Comparison of ENCODE assay signal across 16 mouse cellular contexts in the genomic region with DNA sequence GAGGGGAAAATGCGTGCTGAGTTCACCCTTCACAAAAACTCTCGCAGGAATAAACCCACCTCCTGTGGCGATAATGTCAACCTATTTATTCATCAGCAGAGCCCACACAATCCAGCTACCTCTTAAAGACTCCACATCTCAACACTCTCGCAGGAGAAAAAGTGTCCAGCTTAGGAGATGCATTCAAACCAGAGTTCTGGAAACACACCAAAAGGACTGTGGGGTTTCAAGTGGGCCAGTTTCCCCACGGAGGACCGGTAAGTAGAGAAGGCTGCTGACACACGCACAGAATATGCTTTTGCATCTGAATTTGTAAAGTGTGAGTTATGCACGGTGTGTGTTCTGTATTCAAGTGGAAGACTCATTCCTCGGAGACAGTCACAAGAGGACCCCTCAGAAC.
A peak's percentile ranks its signal among the peaks of the same experiment; 100 is the strongest.
DNase-seq lines count a peak whose midpoint lies in the region; ATAC-seq and TF ChIP-seq lines count a peak whose summit lies in the region.
"Had no signal": no experiment of that assay in that cellular context is flagged by ENCODE, and none has a peak within 500 bp of the region (broad histone marks: within the 10 kb centered on the region; RNA-seq: fewer than 3 reads in every experiment).

No protein-coding gene starts in this region.

- H3K27me3 ChIP-seq in lung, postnatal 0 days (replicated peaks; ENCODE audit: insufficient read depth, low read length) = no peaks in the 10 kb centered on the region
- no peaks in the 10 kb centered on the region for H3K27me3 ChIP-seq in neural tube, embryonic 13.5 days
- no peaks in the 10 kb centered on the region for H3K27me3 ChIP-seq in midbrain, embryonic 16.5 days (ENCODE audit: control insufficient read depth, insufficient read depth, low read depth, low read length)
- H3K27me3 ChIP-seq: heart, embryonic 12.5 days; hindbrain, embryonic 15.5 days had no signal

- H3K4me3 ChIP-seq in lung, postnatal 0 days (ENCODE audit: low read depth, low read length) = no peak overlapping the region
- no peak overlapping the region for H3K4me3 ChIP-seq in lung, adult 2 months (replicated peaks; ENCODE audit: extremely low read depth, low read depth, low read length)
- no peak overlapping the region for H3K4me3 ChIP-seq in neural tube, embryonic 13.5 days
- no peak overlapping the region for H3K4me3 ChIP-seq in midbrain, embryonic 16.5 days (ENCODE audit: low read depth, low read length)
- H3K4me3 ChIP-seq: embryonic facial prominence, embryonic 10.5 days; heart, embryonic 12.5 days; hindbrain, embryonic 15.5 days had no signal

- no peak for TF ChIP-seq EP300 in lung, postnatal 0 days (IDR thresholded peaks at IDR 0.05)

- H3K4me1 ChIP-seq in lung, postnatal 0 days (ENCODE audit: insufficient read depth, low read depth, low read length) = no peaks in the 10 kb centered on the region
- H3K4me1 ChIP-seq in lung, adult 2 months (ENCODE audit: control insufficient read depth, insufficient read depth, low read length) = no peaks in the 10 kb centered on the region
- H3K4me1 ChIP-seq in neural tube, embryonic 13.5 days (replicated peaks) = peaks cover 12% of the 10 kb centered on the region
- 0 out of 2 replicates have a peak, but pooled peaks cover 4% of the 10 kb centered on the region for H3K4me1 ChIP-seq in midbrain, embryonic 16.5 days (ENCODE audit: control insufficient read depth, insufficient read depth, low read length)
- H3K4me1 ChIP-seq: embryonic facial prominence, embryonic 10.5 days; heart, embryonic 12.5 days; hindbrain, embryonic 15.5 days had no signal

- no peak for TF ChIP-seq CTCF in lung, postnatal 0 days (IDR thresholded peaks at IDR 0.05)
- TF ChIP-seq CTCF in lung, adult 2 months (IDR thresholded peaks at IDR 0.05; ENCODE audit: insufficient read depth, low read length) = no peak

- TF ChIP-seq POLR2A in lung, adult 2 months (IDR thresholded peaks at IDR 0.05; ENCODE audit: borderline replicate concordance, extremely low read depth, low read depth, low read length) = no peak

- peak; percentile 17; the same call in 1 of the 2 replicates for ATAC-seq in lung, postnatal 0 days
- ATAC-seq in neural tube, embryonic 13.5 days (ENCODE audit: low read depth) = no peak
- no peak for ATAC-seq in midbrain, embryonic 16.5 days
- ATAC-seq: forebrain, embryonic 16.5 days had no signal

- no peaks in the 10 kb centered on the region for H3K36me3 ChIP-seq in lung, postnatal 0 days (ENCODE audit: insufficient read depth, low read length)
- no peaks in the 10 kb centered on the region for H3K36me3 ChIP-seq in neural tube, embryonic 13.5 days
- no peaks in the 10 kb centered on the region for H3K36me3 ChIP-seq in midbrain, embryonic 16.5 days (ENCODE audit: control insufficient read depth, insufficient read depth, low read length)
- H3K36me3 ChIP-seq: embryonic facial prominence, embryonic 10.5 days; heart, embryonic 12.5 days; hindbrain, embryonic 15.5 days had no signal

- no peak overlapping the region for H3K9ac ChIP-seq in lung, postnatal 0 days (replicated peaks; ENCODE audit: low read depth)
- H3K9ac ChIP-seq in neural tube, embryonic 13.5 days = no peak overlapping the region
- H3K9ac ChIP-seq in midbrain, embryonic 16.5 days (ENCODE audit: low read depth, low read length) = no peak overlapping the region
- H3K9ac ChIP-seq: heart, embryonic 12.5 days; hindbrain, embryonic 15.5 days had no signal

- DNase-seq in lung, postnatal 0 days (ENCODE audit: low spot score) = peak; percentile 13
- no peak for DNase-seq in lung, adult 2 months
- no peak for DNase-seq in neural tube, embryonic 10.5 days (ENCODE audit: extremely low spot score, low spot score)
- DNase-seq in thymus, adult 18-20 months = no peak
- DNase-seq: adrenal gland, adult 2 months; adrenal gland, postnatal 25 days; cerebellum, adult 11 months; cerebellum, adult 9-10 months; gastrocnemius, postnatal 14 days; heart, postnatal 36 days had no signal

- H3K4me2 ChIP-seq in lung, postnatal 0 days (replicated peaks; ENCODE audit: low read depth, low read length) = no peak overlapping the region
- H3K4me2 ChIP-seq in neural tube, embryonic 13.5 days = no peak overlapping the region
- no peak overlapping the region for H3K4me2 ChIP-seq in midbrain, embryonic 16.5 days (ENCODE audit: low read length)
- H3K4me2 ChIP-seq: heart, embryonic 12.5 days; hindbrain, embryonic 15.5 days had no signal

- WGBS in lung, postnatal 0 days = 64% methylated on average over 9 of the region's 9 CpGs
- WGBS in lung, adult 2 months = 70% methylated on average over 9 of the region's 9 CpGs
- WGBS in neural tube, embryonic 13.5 days = 61% methylated on average over 9 of the region's 9 CpGs
- WGBS in midbrain, embryonic 16.5 days = 61% methylated on average over 9 of the region's 9 CpGs

- H3K9me3 ChIP-seq in lung, postnatal 0 days (ENCODE audit: low read length) = no peaks in the 10 kb centered on the region
- 0 out of 2 replicates have a peak, but pooled peaks cover 5% of the 10 kb centered on the region for H3K9me3 ChIP-seq in neural tube, embryonic 13.5 days
- no peaks in the 10 kb centered on the region for H3K9me3 ChIP-seq in midbrain, embryonic 16.5 days (replicated peaks; ENCODE audit: control insufficient read depth, low read length, poor library complexity, severe bottlenecking)
- H3K9me3 ChIP-seq: hindbrain, embryonic 15.5 days had no signal

- H3K27ac ChIP-seq in lung, postnatal 0 days (ENCODE audit: low read length) = no peak overlapping the region
- 0 out of 2 replicates have a peak overlapping the region, but pooled peaks have one; percentile 49 for H3K27ac ChIP-seq in neural tube, embryonic 13.5 days (replicated peaks)
- H3K27ac ChIP-seq in midbrain, embryonic 16.5 days (ENCODE audit: low read length) = peak overlapping the region; percentile 58; the same call in 1 of the 2 replicates
- H3K27ac ChIP-seq: embryonic facial prominence, embryonic 10.5 days; hindbrain, embryonic 15.5 days had no signal
